Mouse (Mus musculus) NIH3T3 (cell line): ENCODE results near the gene Cox17.
A peak's percentile ranks its signal among the peaks of the same experiment; 100 is the strongest.

Source experiments
- DNase-seq: peaks from one replicate; pipeline ENCODE4 v3.0.0-alpha.2; 2012; ENCODE audit warnings: low read depth

Cox17 gene

DNA sequence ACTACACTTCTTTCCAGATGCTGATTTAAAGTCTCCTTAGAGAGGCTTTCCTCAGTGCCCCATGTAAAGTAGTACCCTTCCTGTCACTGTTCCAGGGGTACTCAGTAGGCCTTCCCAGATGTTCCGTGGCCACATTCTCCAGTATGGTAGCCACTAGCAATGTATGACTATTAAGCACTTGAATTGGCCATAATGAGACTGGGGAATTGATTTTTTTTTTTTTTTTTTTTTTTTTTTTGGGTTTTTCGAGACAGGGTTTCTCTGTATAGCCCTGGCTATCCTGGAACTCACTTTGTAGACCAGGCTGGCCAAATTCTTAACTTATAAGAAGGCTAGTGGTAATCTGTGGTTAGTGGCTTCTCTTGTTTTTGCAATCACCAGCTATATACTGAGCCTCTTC lies 3.1 kb downstream of the Cox17 start:
- DNase-seq: no peak

DNA sequence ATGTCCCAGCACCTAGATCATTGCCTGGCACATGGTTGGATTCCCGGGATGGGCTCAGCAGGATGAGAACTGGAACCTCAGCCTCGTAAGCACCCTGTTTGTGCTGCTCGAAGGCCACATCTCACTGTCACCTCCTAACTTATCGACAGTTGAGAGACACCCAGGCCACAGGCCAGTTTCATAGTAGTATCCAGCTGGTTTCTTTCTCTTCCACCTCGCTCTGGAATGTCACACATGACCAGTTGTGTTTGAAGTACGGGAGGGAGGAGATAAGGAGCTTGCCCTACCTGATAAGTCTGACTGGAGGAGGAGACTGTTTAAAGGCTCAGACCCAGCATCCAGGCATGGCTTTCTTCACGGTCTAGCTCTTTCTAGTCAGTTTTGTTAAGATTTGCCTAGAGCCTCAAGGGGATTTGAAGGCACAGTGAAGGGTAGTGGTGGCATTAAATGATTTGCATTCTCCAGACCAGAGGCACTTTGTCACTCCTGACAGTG lies 3.6 kb downstream of the Cox17 start:
- no peak for DNase-seq

DNA sequence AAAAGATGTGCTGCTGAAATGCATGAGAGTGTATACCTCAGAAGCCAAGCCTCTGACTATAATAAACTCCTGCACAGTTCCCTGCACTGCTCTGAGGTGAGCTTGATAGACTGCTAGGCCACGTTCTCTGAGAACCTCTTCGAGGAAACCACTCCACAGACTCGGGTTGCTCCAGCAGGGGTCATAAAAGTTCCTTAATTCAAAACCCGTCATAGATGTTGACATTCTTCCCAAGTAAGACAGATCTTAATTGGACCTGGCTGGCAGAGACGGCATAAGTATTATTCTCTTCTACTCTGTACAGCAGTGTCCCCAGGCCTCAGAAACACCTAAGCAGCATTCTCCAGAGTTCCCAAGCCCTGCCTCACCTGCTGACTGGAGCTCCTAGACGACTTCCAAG lies 4.1 kb downstream of the Cox17 start:
- DNase-seq: no peak

DNA sequence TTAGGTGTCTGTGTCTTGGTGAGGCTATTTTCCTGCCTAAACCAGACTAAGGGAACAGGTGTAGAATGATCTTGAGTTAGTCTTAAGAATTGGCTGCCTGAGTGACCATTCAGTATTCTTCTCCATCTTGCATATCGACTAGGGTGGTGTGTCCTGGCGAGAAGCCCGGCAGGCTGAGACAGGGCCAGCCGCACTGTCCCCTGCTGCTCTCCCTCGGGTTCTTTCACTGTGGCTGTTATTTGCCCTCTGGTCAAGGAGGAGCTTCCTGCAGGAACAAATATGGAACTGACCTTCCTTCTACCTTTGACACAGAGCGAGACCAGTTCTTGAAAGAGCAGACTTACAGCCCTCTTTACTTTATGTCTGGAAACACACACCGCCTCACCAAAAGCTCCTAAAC lies 5.2 kb downstream of the Cox17 start:
- DNase-seq: no peak

DNA sequence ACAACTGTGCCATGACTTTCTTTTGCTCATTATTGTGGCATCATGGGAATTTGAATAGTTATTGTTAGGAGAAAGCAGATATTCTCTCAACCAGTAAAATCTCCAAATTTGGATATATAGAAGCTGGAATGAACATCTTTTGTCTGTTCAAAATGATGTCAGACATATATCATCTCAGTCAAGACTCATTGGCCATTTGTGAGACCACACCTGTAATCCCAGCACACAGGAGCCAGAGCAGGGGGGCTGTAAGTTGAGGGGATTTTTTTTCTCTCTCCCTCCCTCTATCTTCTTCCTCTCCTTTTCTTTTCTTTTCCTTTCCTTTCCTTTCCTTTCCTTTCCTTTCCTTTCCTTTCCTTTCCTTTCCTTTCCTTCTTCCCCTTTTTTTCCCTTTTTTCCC lies 6.1 kb downstream of the Cox17 start:
- DNase-seq: no peak

DNA sequence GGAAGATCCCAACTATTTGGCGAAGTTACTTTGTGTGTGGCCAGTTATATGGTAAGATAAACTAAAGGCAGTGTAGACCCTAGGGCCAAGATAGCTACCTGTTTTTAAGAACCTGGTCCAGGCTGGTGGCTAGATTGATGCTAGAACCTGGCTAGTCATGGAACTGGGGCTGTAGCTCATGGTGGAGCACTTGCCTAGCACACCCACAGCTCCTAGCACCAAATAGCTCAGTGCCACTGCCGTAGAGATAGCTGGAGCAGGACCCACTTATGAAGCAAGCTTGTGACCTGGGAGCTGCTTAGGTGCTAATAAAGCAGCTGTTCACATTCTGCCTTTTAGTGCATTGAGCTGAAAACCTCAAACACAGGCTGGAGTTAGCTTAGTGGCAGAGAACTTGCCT lies 6.9 kb downstream of the Cox17 start:
- no peak for DNase-seq

DNA sequence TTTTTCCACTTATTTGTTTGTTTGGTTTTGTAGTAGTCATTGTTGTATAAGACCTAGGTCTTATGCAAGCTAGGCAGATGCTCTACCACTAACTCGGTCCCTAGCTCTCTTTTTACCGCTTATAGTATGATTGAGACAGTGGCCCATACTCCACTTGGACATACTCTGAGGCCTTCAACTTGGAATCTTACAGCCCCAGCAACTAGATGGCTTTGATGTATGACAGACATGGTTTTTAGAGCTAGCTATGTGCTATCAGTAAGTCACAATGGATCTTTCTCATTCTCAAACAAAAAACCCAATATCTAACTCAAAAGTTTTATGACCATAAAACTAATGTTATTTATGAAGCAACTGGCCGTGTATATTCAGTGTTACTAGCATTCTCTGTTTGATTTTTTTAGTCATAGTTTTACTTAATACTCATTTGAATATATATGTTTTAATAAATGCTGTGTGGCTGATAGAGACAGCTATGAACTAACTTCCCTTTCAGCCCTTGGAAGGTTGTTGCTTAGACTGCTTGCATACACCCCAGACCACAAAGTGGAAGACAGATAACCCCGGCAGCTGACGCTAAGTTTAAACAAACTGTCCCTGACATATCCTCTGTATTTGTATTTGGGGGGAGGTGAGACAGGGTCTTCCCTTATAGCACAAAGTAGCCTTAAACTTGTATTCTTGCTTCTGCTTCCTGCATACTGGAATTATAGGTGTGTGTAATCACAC lies 7.6 kb downstream of the Cox17 start:
- DNase-seq: no peak

DNA sequence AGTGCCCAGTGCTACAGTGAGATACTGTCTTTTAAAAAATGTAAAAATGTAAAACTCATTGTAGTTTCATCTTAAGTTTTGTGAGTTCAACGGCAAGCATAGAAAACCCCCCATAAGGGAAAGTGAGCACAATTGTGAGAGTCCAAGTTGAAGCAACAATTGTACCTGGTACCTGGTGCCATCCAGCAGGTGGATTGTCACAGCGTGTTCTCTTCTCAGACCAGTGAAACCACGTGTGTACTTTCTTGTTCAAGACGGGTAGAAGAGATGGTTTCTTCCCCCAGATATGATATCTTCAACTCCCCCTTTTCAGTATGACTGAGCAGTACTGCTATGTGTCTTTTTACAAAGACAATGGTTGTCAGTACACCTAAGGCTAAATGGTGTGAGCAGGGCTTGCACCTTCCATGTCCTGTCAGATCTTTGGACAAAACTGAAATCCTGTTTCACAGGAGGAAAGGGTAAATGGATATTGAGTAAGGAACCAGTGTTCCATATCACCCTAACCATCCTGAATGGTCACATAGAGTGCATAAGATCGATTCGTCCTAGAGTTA lies 11.5 kb downstream of the Cox17 start:
- no peak for DNase-seq

DNA sequence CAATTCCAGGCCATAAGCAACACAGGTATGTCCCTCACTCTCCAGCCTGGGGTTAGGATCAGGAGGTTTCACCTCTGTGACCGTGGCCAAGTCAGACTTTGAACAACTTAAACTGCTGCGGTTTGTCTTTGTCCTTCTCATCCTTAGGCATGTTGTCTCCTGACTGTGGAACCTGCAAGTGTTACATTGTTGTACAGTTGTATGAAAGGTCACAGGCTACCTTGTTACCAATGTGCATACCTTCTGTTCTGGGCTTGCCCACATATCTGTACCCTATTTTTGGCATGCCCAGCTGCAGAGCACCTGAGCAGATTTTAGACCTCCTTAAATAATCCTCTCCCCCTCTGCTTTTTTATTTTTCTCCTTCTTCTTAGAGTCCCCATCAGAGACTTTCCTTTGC lies 12.4 kb downstream of the Cox17 start:
- DNase-seq: no peak

DNA sequence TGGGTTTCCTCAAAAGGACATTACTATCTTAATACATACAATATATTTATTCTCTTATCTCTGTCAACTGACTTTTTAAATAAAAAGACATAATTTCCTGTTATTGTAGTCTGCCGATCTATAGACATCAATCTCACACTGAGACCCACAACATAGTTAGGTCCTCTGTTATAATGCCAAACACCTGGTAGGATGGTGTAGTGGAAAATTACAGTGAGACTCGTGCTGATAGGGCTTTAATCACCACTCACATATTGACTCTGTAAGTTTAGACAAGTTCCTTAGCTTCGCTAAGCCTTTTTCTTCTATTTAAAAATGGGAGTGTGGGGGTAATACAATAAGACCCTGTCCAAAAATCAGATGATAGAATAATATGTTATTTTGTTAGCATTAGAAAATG lies 13.1 kb downstream of the Cox17 start:
- DNase-seq: no peak

DNA sequence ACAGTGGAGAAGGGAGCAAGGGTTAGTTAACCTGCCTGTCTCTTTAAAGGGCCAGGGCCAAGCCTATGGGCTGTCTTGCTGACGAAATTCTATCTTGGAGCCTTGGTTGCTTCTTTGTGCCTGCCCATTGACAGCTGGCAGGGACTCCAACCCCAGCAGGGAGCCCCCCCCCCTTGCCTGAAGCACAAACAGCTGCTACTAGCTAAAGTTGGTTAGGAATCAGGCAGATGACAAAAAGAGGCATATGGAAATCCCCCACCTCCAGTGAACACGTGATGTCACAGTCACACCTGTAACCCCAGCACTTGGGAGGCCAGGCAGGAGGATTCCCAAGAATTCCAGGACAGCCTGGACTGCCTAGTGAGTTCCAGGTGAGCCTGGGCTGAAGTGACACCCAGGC lies 13.5 kb downstream of the Cox17 start:
- DNase-seq: no peak

DNA sequence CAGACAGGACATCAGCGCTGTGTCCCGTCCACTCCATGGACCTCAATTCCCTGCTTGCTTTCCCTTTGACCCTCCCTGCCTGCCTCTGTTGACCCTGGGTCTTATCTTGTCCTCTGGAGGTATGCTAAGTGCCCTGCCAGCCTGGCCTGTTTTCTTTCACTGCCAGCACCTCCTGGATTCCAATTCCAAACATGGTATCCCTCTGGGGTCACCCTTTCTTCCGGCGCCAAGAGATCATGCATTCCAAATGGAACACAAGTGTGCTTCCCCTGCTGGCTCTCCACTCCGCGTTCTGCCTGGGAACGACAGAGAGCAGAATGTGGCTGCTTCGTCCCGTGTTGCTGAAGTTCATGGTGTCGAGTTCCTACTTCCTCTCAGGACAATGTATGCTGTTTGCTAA lies 15.1 kb downstream of the Cox17 start, which contains the start of gene Popdc2:
Gene Popdc2 (plus strand): TSS at position 277 of the 400 bp plus-strand sequence.
- no peak for DNase-seq

DNA sequence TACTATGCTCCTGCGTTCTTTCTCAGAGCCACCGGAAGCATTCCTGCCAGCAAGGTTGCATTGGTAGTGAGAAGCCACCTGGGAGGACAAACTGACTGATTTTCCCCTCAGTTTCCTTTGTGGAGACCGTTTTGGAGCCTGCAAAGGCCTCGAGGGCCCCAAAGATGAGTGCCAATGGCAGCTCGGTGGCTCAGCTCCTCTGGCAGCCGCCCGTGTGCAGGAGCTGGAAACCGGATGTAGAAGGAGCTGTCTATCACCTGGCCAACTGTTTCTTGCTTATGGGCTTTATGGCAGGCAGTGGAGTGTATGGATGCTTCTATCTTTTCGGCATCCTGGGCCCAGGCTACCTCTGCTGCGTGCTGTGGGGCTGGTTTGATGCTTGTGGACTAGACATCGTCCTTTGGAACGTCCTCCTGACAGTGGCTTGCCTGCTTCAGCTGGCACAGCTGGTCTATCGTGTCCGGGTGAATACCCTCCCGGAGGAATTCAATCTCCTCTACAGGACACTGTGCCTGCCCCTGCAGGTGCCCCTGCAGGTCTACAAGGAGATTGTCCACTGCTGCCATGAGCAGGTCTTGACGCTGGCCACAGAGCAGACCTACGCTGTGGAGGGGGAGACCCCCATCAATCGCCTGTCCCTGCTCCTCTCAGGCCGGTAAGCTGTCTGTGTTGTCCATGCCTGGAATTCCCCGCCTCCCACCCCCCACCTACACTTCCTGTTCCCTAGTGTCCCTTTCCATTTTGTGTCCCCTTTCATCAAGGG lies 15.9 kb downstream of the Cox17 start:
- no peak for DNase-seq

DNA sequence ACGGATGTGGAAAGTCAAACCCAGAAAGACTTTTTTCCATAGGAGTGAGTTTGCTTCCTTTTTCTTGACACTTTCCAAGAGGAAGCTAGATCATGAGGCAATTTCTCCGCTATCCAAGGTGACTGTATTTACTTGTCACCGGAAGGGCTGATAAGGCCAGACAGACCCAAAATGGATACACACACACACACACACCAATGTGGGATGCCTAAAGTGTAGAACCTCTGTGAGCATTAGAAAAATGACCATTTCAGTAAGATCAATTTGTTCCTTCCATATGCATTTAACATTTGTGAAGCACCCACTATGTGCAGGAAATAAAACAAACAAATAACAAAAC lies 16.4 kb downstream of the Cox17 start:
- no peak for DNase-seq

DNA sequence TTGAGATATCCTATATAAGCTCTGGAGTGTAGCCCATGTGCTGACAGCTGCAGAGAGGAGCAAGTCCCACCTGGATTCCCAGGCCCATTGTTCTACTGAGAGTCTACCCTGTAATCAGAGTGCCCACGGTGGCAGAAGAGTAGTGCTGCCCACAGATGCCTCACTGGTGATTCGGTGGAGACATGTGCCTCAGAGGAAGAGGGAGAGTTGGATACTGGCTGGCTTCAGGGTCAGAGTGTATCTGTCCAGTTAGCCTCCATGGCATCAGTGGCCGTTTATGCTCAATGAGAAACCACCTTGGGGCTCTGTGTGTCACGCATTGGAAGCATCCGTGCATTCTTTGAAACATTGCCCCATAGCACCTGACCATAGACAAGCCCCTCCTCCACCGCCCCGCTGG lies 16.9 kb downstream of the Cox17 start:
- DNase-seq: no peak

DNA sequence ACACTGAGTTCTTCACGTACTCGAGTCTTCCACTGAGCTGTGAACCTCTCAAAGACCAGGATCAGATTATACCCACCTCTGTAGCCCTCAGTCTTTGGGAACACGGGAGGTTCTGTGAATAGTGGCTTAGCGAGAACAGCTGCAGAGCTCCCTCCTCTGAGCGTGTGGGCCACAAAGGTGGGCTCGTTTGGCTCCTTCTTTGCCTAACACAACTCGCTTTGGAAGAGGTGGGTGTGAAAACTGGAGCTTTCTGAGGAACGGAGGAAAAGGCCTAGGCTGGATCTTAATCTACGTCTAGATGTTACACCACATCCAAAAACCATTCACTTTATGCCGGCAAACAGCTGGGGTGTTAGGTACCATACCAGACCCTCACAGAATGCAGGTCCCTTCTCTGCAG lies 18.6 kb downstream of the Cox17 start:
- no peak for DNase-seq

DNA sequence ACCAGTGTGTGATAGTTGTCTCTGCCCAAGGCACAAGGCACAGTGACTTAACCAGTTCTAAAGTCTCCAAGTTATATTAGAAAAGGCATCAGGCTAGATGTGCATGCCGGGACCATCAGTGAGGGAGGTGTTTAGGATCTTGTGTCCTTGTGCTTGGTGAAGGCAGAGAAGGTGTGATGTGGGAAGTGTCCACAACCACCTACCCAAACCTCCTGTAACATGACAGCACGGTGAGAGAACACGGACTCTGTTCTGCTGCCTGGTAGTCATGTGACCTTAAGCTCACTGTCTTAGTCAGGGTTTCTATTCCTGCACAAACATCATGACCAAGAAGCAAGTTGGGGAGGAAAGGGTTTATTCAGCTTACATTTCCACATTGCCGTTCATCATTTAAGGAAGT lies 19.4 kb downstream of the Cox17 start:
- DNase-seq: no peak

DNA sequence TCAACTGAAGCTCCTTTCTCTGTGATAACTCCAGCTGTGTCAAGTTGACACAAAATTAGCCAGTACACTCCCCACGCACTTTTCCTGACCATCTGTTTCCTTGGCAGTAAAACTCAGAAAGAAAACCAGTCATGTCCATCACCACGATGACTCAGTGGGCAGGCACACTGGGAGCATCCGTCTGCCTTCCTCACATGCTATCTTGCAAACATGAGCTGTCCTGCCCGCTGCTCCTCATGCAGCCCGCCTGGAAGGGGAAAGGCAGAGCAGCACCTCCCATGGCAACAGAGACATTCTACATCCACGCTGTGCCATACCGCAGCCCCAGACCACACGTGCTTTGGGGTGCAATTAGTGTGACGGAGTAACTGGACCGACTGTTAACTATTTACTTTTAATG lies 21.5 kb downstream of the Cox17 start:
- peak; percentile 79 for DNase-seq

DNA sequence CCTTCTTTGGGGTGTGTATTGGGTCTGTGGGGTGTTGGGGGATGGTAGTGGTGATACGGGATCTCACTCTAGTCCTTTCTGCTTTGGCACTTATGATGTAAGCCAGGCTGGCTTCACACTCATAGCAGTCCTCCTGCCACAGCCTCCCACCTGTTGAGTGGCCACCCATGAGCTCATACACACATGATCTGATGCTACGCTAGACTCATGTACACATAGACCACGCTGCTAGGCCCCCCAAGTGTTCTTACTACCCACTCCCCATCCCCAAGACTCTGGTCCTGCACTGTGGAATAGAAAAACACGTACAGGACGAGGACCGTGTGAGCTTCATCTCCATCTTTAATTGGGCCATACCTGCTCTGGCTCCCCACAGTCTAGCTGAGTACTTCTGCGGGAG lies 22.2 kb downstream of the Cox17 start:
- DNase-seq: no peak

DNA sequence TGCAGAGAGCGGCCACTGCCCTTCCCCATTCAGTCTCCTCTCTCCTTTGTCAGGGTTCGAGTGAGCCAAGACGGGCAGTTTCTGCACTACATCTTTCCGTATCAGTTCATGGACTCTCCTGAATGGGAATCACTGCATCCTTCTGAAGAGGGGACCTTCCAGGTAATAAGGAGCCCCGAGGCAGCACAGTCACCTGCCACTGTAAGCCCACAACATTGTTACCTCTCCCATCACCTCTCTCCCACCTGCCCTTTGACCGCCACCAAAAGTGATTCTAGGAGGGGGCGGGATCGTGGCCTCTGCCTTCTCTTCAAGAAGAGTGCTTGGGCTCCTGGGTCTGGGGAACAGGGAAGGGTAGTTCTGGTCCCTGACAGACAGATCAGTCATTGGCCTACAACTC lies 22.6 kb downstream of the Cox17 start:
- DNase-seq: no peak

DNA sequence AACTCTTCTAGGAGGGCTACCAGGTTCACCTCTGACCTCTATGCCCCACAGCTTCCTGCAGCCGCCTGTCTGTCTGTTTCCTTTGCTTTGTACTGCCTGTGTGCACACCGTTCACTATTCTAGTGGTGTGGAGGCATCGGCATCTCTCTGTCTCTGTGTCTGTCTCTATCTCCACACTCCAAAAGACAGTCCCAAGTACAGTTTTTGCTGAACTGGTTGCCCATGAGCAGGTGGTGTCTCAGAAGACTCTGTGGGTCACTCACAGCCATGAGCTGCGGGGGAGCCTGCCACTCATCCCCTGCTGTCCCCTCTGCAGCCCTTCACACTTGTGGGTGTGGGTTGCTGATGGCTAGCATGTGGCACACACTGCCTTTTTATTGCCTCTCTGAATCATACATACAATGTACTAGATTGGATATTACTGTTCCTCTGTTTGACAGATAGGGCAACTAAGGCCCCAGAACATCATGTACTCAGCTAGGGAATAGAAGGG lies 23.2 kb downstream of the Cox17 start:
- no peak for DNase-seq

DNA sequence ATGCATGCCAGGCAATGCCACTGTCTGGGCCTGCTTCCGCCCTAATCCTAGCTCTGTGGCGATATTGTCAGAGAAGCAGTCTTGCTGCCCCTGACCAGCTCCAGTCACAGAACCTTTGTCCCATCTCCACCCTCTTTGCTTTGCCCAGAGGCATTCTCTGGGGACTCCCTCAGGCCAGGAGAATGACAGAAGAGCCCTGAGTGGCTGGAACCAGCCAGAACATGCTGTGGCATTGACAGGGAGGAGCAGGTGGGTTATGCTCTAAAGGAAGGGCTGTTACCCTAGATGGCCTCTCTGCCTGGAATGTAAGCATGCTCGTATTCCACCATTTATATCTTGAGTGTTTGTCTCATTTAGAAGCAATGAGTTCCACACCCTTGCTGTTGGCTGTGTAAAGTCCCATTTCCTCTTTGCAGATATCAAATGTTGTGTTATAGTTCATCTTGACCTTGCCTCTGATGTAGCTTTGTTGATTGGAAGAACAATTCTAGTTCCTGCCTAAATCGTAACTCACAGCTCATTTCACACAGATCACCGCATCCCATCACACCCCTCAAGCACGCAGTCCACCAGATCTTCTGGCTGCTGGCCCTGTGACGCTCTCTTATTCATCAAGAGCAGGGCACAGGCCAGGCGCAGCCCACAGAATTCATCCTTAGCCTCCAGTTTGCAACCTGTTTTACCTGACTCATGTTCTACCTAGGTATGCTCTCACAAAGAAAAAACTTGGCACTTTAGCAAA lies 24.0 kb downstream of the Cox17 start:
- DNase-seq: no peak
